Mouse (Mus musculus) embryonic facial prominence, embryonic 11.5 days (tissue): ENCODE measurements around the gene F2rl2. TPM values are rescaled to one million over a fixed set of nuclear protein-coding genes. Genes with fewer than 3 reads are reported as not detected.

ENCODE experiments used
- ATAC-seq: fragments of 200-750 bp; cut with Nextera tagmentation; replicated peaks from 2 replicates; pipeline ENCODE4 v1.8.0; 2017; ENCODE audit warnings: low read depth; ENCODE audit not compliant: insufficient number of reproducible peaks, low FRiP score, low TSS enrichment
- DNase-seq: peaks from one replicate; pipeline ENCODE4 v3.0.0-alpha.2; 2015; ENCODE audit warnings: low spot score
- H3K27ac ChIP-seq: fragments of 300-500 bp; sonication (generic); replicated peaks from 2 replicates; pipeline ENCODE4 v1.5.1; 2014; ENCODE audit warnings: mild to moderate bottlenecking, low read depth, low read length, control low read depth
- H3K27me3 ChIP-seq: fragments of 300-500 bp; sonication (generic); 2 replicates; pipeline ENCODE4 v1.6.1; 2014; ENCODE audit warnings: mild to moderate bottlenecking, low read length, moderate library complexity, mixed read lengths; ENCODE audit not compliant: control insufficient read depth, insufficient read depth
- H3K36me3 ChIP-seq: fragments of 300-500 bp; sonication (generic); replicated peaks from 2 replicates; pipeline ENCODE4 v1.6.1; 2014; ENCODE audit warnings: low read depth, mild to moderate bottlenecking, low read length, moderate library complexity, mixed read lengths; ENCODE audit not compliant: control insufficient read depth, insufficient read depth
- H3K4me1 ChIP-seq: fragments of 300-500 bp; sonication (generic); 2 replicates; pipeline ENCODE4 v1.6.1; 2014; ENCODE audit warnings: low read length, mixed read lengths; ENCODE audit not compliant: control insufficient read depth, insufficient read depth
- H3K4me2 ChIP-seq: fragments of 300-500 bp; sonication (generic); 2 replicates; pipeline ENCODE4 v1.6.1; 2014; ENCODE audit warnings: low read depth, mild to moderate bottlenecking, control low read depth, low read length, moderate library complexity
- H3K4me3 ChIP-seq: fragments of 300-500 bp; sonication (generic); 2 replicates; pipeline ENCODE4 v1.5.1; 2014; ENCODE audit warnings: low read depth, low read length, control low read depth
- H3K9ac ChIP-seq: fragments of 300-500 bp; sonication (generic); replicated peaks from 2 replicates; pipeline ENCODE4 v1.6.1; 2014; ENCODE audit warnings: mild to moderate bottlenecking, control low read depth, low read length
- H3K9me3 ChIP-seq: fragments of 300-500 bp; sonication (generic); replicated peaks from 2 replicates; pipeline ENCODE4 v1.6.1; 2016; ENCODE audit warnings: mild to moderate bottlenecking, low read length, inconsistent platforms, mixed read lengths; ENCODE audit not compliant: control insufficient read depth
- WGBS: fragments of 180-500 bp; shearing (Covaris S2); extraction: QIAGEN DNeasy Blood & Tissue Kit; methylation state at CpG from one replicate; pipeline ENCODE4 v1.1.7; 2014; 5-methylcytosine and 5-hydroxymethylcytosine counted together
- polyA plus RNA-seq: library from polyadenylated mRNA; unstranded; fragments of >200 nt; fragmentation: Nextera tagmentation; extraction: Ambion mirVana; gene quantifications from 2 replicates; pipeline ENCODE4 v1.2.1, GENCODE M21; 2014

Gene F2rl2
- polyA plus RNA-seq, 1 experiment from 2014 or later = 3.2 TPM

- no peak overlapping the region for H3K9ac ChIP-seq
- ATAC-seq = no peak
- H3K4me1 ChIP-seq = no peaks in the 10 kb centered on the region
- H3K27ac ChIP-seq = no peak overlapping the region
- WGBS = 93% methylated on average over 11 of the region's 11 CpGs
- no peaks in the 10 kb centered on the region for H3K9me3 ChIP-seq
- no peaks in the 10 kb centered on the region for H3K27me3 ChIP-seq
- no peak overlapping the region for H3K4me3 ChIP-seq
- no peaks in the 10 kb centered on the region for H3K36me3 ChIP-seq
- no peak overlapping the region for H3K4me2 ChIP-seq
- no peak for DNase-seq
Measured at GRCm38 (mm10) chr13:95741813-95742689, 45.4 kb downstream of the F2rl2 start.

- Histone ChIP-seq H3K27ac (no peak overlapping the region), H3K4me1 (no peaks in the 10 kb centered on the region)
Measured at GRCm38 (mm10) chr13:95742881-95743466, 46.3 kb downstream of the F2rl2 start.

GRCm38 (mm10) chr13:95745451-95745850 lies 48.8 kb downstream of the F2rl2 start:
- DNase-seq (no peak), ATAC-seq (no peak)
- Histone ChIP-seq H3K36me3 (no peaks in the 10 kb centered on the region), H3K9ac (no peak overlapping the region), H3K4me1 (no peaks in the 10 kb centered on the region), H3K27me3 (no peaks in the 10 kb centered on the region), H3K4me2 (no peak overlapping the region), H3K4me3 (no peak overlapping the region), H3K27ac (no peak overlapping the region), H3K9me3 (no peaks in the 10 kb centered on the region)
- 77% methylated on average over 4 of the region's 4 CpGs for WGBS

More at GRCm38 (mm10) chr13:95742881-95743466, 46.3 kb downstream of the F2rl2 start:
- H3K36me3 ChIP-seq = no peaks in the 10 kb centered on the region
- H3K4me3 ChIP-seq = no peak overlapping the region
- H3K9ac ChIP-seq = no peak overlapping the region; the same call in 1 of the 2 replicates
- H3K4me2 ChIP-seq = no peak overlapping the region
- H3K9me3 ChIP-seq = no peaks in the 10 kb centered on the region
- WGBS = 79% methylated on average over 9 of the region's 9 CpGs
- H3K27me3 ChIP-seq = no peaks in the 10 kb centered on the region
- no peak for ATAC-seq
- DNase-seq = no peak

- peak; percentile 72 for DNase-seq
Measured at GRCm38 (mm10) chr13:95746509-95746908, 49.9 kb downstream of the F2rl2 start.

GRCm38 (mm10) chr13:95747101-95747500 lies 50.4 kb downstream of the F2rl2 start:
- WGBS = 60% methylated on average over 7 of the region's 7 CpGs

More at GRCm38 (mm10) chr13:95746509-95746908, 49.9 kb downstream of the F2rl2 start:
- Histone ChIP-seq H3K27me3 (no peaks in the 10 kb centered on the region), H3K9me3 (no peaks in the 10 kb centered on the region), H3K4me3 (no peak overlapping the region), H3K4me2 (no peak overlapping the region), H3K36me3 (no peaks in the 10 kb centered on the region), H3K9ac (no peak overlapping the region), H3K27ac (no peak overlapping the region), H3K4me1 (no peaks in the 10 kb centered on the region)
- 13% methylated on average over 6 of the region's 6 CpGs for WGBS
- 0 out of 2 replicates have a peak, but pooled peaks have one; percentile 72 for ATAC-seq

GRCm38 (mm10) chr13:95747541-95747940 lies 50.9 kb downstream of the F2rl2 start:
- Histone ChIP-seq H3K9me3 (no peaks in the 10 kb centered on the region), H3K36me3 (no peaks in the 10 kb centered on the region), H3K27me3 (no peaks in the 10 kb centered on the region), H3K4me3 (no peak overlapping the region), H3K27ac (no peak overlapping the region), H3K4me1 (no peaks in the 10 kb centered on the region), H3K9ac (no peak overlapping the region), H3K4me2 (no peak overlapping the region)
- ATAC-seq = no peak
- no peak for DNase-seq
- WGBS = 76% methylated on average over 11 of the region's 11 CpGs

More at GRCm38 (mm10) chr13:95747101-95747500, 50.4 kb downstream of the F2rl2 start:
- no peaks in the 10 kb centered on the region for H3K4me1 ChIP-seq
- ATAC-seq = no peak
- H3K4me3 ChIP-seq = no peak overlapping the region
- no peaks in the 10 kb centered on the region for H3K36me3 ChIP-seq
- no peak overlapping the region for H3K4me2 ChIP-seq
- no peaks in the 10 kb centered on the region for H3K27me3 ChIP-seq
- H3K27ac ChIP-seq = no peak overlapping the region
- H3K9ac ChIP-seq = no peak overlapping the region
- H3K9me3 ChIP-seq = no peaks in the 10 kb centered on the region
- peak; percentile 41 for DNase-seq

Other genes with a start within 250 kb of the F2rl2 start
- gene S100z, start 218.1 kb upstream of the F2rl2 start, polyA plus RNA-seq = 1.9 and 2.1 TPM in 2 replicates
- gene F2rl1, start 171.6 kb upstream of the F2rl2 start, polyA plus RNA-seq = 0.38 and 0.45 TPM in 2 replicates
- 133 and 144 TPM in 2 replicates for gene F2r, start 78.4 kb upstream of the F2rl2 start, polyA plus RNA-seq
- gene Iqgap2, start 195.1 kb downstream of the F2rl2 start, polyA plus RNA-seq = 15.6 and 16.3 TPM in 2 replicates